8 mouse cellular contexts compared by ENCODE assay signal in genomic region chrX:48462754-48463507, GRCm38 (mm10). TPM values are rescaled to one million over a fixed set of nuclear protein-coding genes. Genes with fewer than 3 reads are reported as not detected.
DNase-seq lines count a peak whose midpoint lies in the region; ATAC-seq and TF ChIP-seq lines count a peak whose summit lies in the region.

TSS of gene Elf4 (minus strand) at chrX:48463132.

- peak within 1 kb of the TSS; percentile 32 to 60 (median 39) for H3K4me3 ChIP-seq in CH12.LX (replicated peaks in 1 of 3; ENCODE audit: low read depth in 2 of 3, low read length in 2 of 3, poor library complexity in 1 of 3)
- H3K4me3 ChIP-seq in bone marrow, adult 2 months (replicated peaks; ENCODE audit: control insufficient read depth, low read depth, low read length): peak within 1 kb of the TSS; percentile 56
- H3K4me3 ChIP-seq in forebrain, embryonic 11.5 days (ENCODE audit: low read depth, low read length): peak within 1 kb of the TSS; percentile 21
- peak within 1 kb of the TSS; percentile 34 for H3K4me3 ChIP-seq in lung, embryonic 14.5 days (ENCODE audit: low read depth, low read length)
- peak within 1 kb of the TSS; percentile 69 for H3K4me3 ChIP-seq in thymus, adult 2 months (ENCODE audit: control insufficient read depth, insufficient read depth, low read length)

- dilution Hi-C loops in CH12.LX (cut with MboI; ENCODE audit: extremely low pct_ligation_motif_present, extremely low pct_unique_long_range_greater_than_20kb, low sequenced_read_pairs): no loop called here

- no peak for TF ChIP-seq EP300 in CH12.LX (IDR thresholded peaks at IDR 0.05; ENCODE audit: low read length)

- peak; percentile 86 for ATAC-seq in forebrain, embryonic 11.5 days (replicated peaks; ENCODE audit: low FRiP score)
- peak; percentile 93 for ATAC-seq in lung, embryonic 14.5 days (ENCODE audit: insufficient read depth)
- peak; percentile 74 for ATAC-seq in neutrophil, adult 5-6 weeks (ENCODE audit: extremely low read depth, insufficient number of reproducible peaks, low FRiP score, poor library complexity, severe bottlenecking)

- intact Hi-C loops in heart, postnatal 14 days (cut with DNase I): loop anchor here (1.0 kb wide), 1 partner anchor 40 kb away; no protein-coding TSS in a partner anchor

- peak within 1 kb of the TSS; percentile 93 for H3K4me2 ChIP-seq in CH12.LX (ENCODE audit: insufficient read depth, low read depth, poor library complexity, severe bottlenecking)
- H3K4me2 ChIP-seq in forebrain, embryonic 11.5 days (ENCODE audit: low read depth, low read length, severe bottlenecking): peak within 1 kb of the TSS; percentile 53
- H3K4me2 ChIP-seq in lung, embryonic 14.5 days: peak within 1 kb of the TSS; percentile 63

- H3K27me3 ChIP-seq in CH12.LX (replicated peaks): no peaks in the 10 kb centered on the region
- no peaks in the 10 kb centered on the region for H3K27me3 ChIP-seq in forebrain, embryonic 11.5 days (ENCODE audit: control insufficient read depth, insufficient read depth, low read length)
- H3K27me3 ChIP-seq in lung, embryonic 14.5 days (ENCODE audit: insufficient read depth, low read length): no peaks in the 10 kb centered on the region
- H3K27me3 ChIP-seq in thymus, adult 2 months (ENCODE audit: control insufficient read depth, insufficient read depth, low read length): no peaks in the 10 kb centered on the region

- DNase-seq in CH12.LX (ENCODE audit: extremely low read depth): peak; percentile 33
- DNase-seq in forebrain, embryonic 11.5 days (ENCODE audit: low spot score): peak; percentile 87
- peak; percentile 79 to 85 for DNase-seq in heart, postnatal 14 days
- DNase-seq in kidney, postnatal 4 days: peak; percentile 79 to 82
- peak; percentile 87 for DNase-seq in lung, embryonic 14.5 days
- peak; percentile 73 for DNase-seq in thymus, adult 2 months

- H3K36me3 ChIP-seq in CH12.LX (replicated peaks in 1 of 2; ENCODE audit: control insufficient read depth in 1 of 2, insufficient read depth in 1 of 2, low read length in 1 of 2): no peaks in the 10 kb centered on the region
- H3K36me3 ChIP-seq in forebrain, embryonic 11.5 days (ENCODE audit: control insufficient read depth, insufficient read depth, low read length): no peaks in the 10 kb centered on the region
- H3K36me3 ChIP-seq in lung, embryonic 14.5 days (ENCODE audit: insufficient read depth): no peaks in the 10 kb centered on the region
- no peaks in the 10 kb centered on the region for H3K36me3 ChIP-seq in thymus, adult 2 months (ENCODE audit: control insufficient read depth, insufficient read depth, low read length)

- in situ Hi-C loops in CH12.LX (cut with MboI; ENCODE audit: low pct_ligation_motif_present, low pct_unique_long_range_greater_than_20kb, low sequenced_read_pairs): loop anchor here (5.0 kb wide), 1 partner anchor 41 kb away; no protein-coding TSS in a partner anchor

- no peak within 1 kb of the TSS for H3K27ac ChIP-seq in CH12.LX (ENCODE audit: insufficient read depth, low read depth)
- peak within 1 kb of the TSS; percentile 49 for H3K27ac ChIP-seq in bone marrow, adult 2 months (ENCODE audit: control insufficient read depth, insufficient read depth, low read depth, low read length, poor library complexity)
- H3K27ac ChIP-seq in forebrain, embryonic 11.5 days (ENCODE audit: low read depth, low read length): no peak within 1 kb of the TSS
- H3K27ac ChIP-seq in lung, embryonic 14.5 days (ENCODE audit: low read depth): no peak within 1 kb of the TSS
- no peak within 1 kb of the TSS for H3K27ac ChIP-seq in thymus, adult 2 months (ENCODE audit: control insufficient read depth, insufficient read depth, low read length)

- H3K79me2 ChIP-seq in CH12.LX (replicated peaks; ENCODE audit: control insufficient read depth, extremely low read depth, insufficient read depth, poor library complexity, severe bottlenecking): no peaks in the 10 kb centered on the region

- TF ChIP-seq POLR2A in CH12.LX (IDR thresholded peaks at IDR 0.05; ENCODE audit: low read depth, low read length): no peak
- no peak for TF ChIP-seq POLR2A in bone marrow, adult 2 months (IDR thresholded peaks at IDR 0.05; ENCODE audit: borderline replicate concordance, control insufficient read depth, low read depth, low read length)
- 0 out of 2 replicates have a peak, but pooled peaks have one; percentile 21 for TF ChIP-seq POLR2A in thymus, adult 2 months (IDR thresholded peaks at IDR 0.05; ENCODE audit: control insufficient read depth, extremely low read depth, insufficient read depth, low read length, poor library complexity)

- no peaks in the 10 kb centered on the region for H3K9me3 ChIP-seq in CH12.LX (replicated peaks; ENCODE audit: low read length)
- no peaks in the 10 kb centered on the region for H3K9me3 ChIP-seq in forebrain, embryonic 11.5 days (ENCODE audit: control insufficient read depth, low read length)
- H3K9me3 ChIP-seq in lung, embryonic 14.5 days (ENCODE audit: low read depth, low read length): no peaks in the 10 kb centered on the region

- peaks cover 2 to 9% of the 10 kb centered on the region in 2 experiments; a peak in 3 of 4 replicates for H3K4me1 ChIP-seq in CH12.LX (ENCODE audit: control insufficient read depth in 1 of 2, insufficient read depth in 2 of 2)
- H3K4me1 ChIP-seq in bone marrow, adult 2 months (ENCODE audit: control insufficient read depth, insufficient read depth, low read length): no peaks in the 10 kb centered on the region; the same call in 1 of the 2 replicates
- no peaks in the 10 kb centered on the region for H3K4me1 ChIP-seq in forebrain, embryonic 11.5 days (replicated peaks; ENCODE audit: control insufficient read depth, insufficient read depth, low read length)
- H3K4me1 ChIP-seq in lung, embryonic 14.5 days (ENCODE audit: insufficient read depth): no peaks in the 10 kb centered on the region
- H3K4me1 ChIP-seq in thymus, adult 2 months (replicated peaks; ENCODE audit: control insufficient read depth, insufficient read depth, low read length): peaks cover 10% of the 10 kb centered on the region

- WGBS in bone marrow, adult 2 months: 20% methylated on average over 38 of the region's 38 CpGs
- 22% methylated on average over 37 of the region's 38 CpGs for WGBS in forebrain, embryonic 11.5 days
- WGBS in lung, embryonic 14.5 days: 16% methylated on average over 34 of the region's 38 CpGs
- WGBS in thymus, adult 2 months: 10% methylated on average over 37 of the region's 38 CpGs

- peak within 1 kb of the TSS; percentile 61 for H3K9ac ChIP-seq in CH12.LX (ENCODE audit: insufficient read depth, low read depth)
- H3K9ac ChIP-seq in forebrain, embryonic 11.5 days (ENCODE audit: low read length): no peak within 1 kb of the TSS
- peak within 1 kb of the TSS; percentile 54 for H3K9ac ChIP-seq in lung, embryonic 14.5 days

- TF ChIP-seq RAD21 in CH12.LX (IDR thresholded peaks at IDR 0.05; ENCODE audit: low read depth, low read length): peak; percentile 64

- peak; percentile 32 to 87; a peak in 3 of 4 replicates for TF ChIP-seq CTCF in CH12.LX (conservative IDR thresholded peaks at IDR 0.05 in 1 of 2, IDR thresholded peaks at IDR 0.05 in 1 of 2; ENCODE audit: low read depth in 2 of 2, low read length in 2 of 2)
- peak; percentile 80 for TF ChIP-seq CTCF in bone marrow, adult 2 months (IDR thresholded peaks at IDR 0.05; ENCODE audit: control insufficient read depth, insufficient read depth, low read length)
- peak; percentile 93 for TF ChIP-seq CTCF in lung, embryonic 14.5 days (IDR thresholded peaks at IDR 0.05; ENCODE audit: low read depth)
- TF ChIP-seq CTCF in thymus, adult 2 months (IDR thresholded peaks at IDR 0.05; ENCODE audit: borderline replicate concordance, control insufficient read depth, extremely low read depth, insufficient read depth, low read length, poor library complexity): peak; percentile 92

TF ChIP-seq in CH12.LX, 34 proteins besides CTCF, POLR2A, EP300 and RAD21:
- no peak for TF ChIP-seq ETS1 (conservative IDR thresholded peaks at IDR 0.05; ENCODE audit: low read depth, low read length)
- peak; percentile 26; the same call in 1 of the 2 replicates for TF ChIP-seq NELFE (IDR thresholded peaks at IDR 0.05; ENCODE audit: low read depth, low read length)
- TF ChIP-seq ZKSCAN1 (IDR thresholded peaks at IDR 0.05; ENCODE audit: borderline replicate concordance, low read depth, low read length): no peak
- peak; percentile 69 for TF ChIP-seq SMC3 (IDR thresholded peaks at IDR 0.05; ENCODE audit: low read depth, low read length)
- no peak for TF ChIP-seq POLR2AphosphoS2 (IDR thresholded peaks at IDR 0.05; ENCODE audit: low read depth, low read length)
- TF ChIP-seq NRF1 (IDR thresholded peaks at IDR 0.05; ENCODE audit: low read depth, low read length): peak; percentile 58
- no peak for TF ChIP-seq UBTF (IDR thresholded peaks at IDR 0.05; ENCODE audit: low read depth, low read length)
- TF ChIP-seq BHLHE40 (IDR thresholded peaks at IDR 0.05; ENCODE audit: low read depth, low read length): peak; percentile 21; the same call in 1 of the 2 replicates
- peak; percentile 32; the same call in 1 of the 2 replicates for TF ChIP-seq MXI1 (IDR thresholded peaks at IDR 0.05; ENCODE audit: low read depth, low read length)
- TF ChIP-seq MEF2A (IDR thresholded peaks at IDR 0.05; ENCODE audit: borderline replicate concordance, low read depth, low read length): no peak; the same call in 1 of the 2 replicates
- TF ChIP-seq SIN3A (IDR thresholded peaks at IDR 0.05; ENCODE audit: low read length): 0 out of 2 replicates have a peak, but pooled peaks have one; percentile 7
- TF ChIP-seq JUND (conservative IDR thresholded peaks at IDR 0.05; ENCODE audit: low read depth, low read length): no peak
- no peak for TF ChIP-seq ZMIZ1 (IDR thresholded peaks at IDR 0.05; ENCODE audit: low read depth, low read length)
TF ChIP-seq in CH12.LX: peak in this region for 6.

RNA-seq across cellular contexts. Expression of gene Elf4, which starts in this region (rescaled TPM):
- total RNA-seq in CH12.LX (2012; rRNA removed) (4.8 and 5.3 TPM in 2 replicates), CH12.LX (2014; rRNA removed) (0.82 and 1.4 TPM in 2 replicates)
- polyA plus RNA-seq in CH12.LX (2012; ENCODE audit: insufficient read length, low read depth): 10.1 and 12.4 TPM in 2 replicates
- 12.4 and 20.4 TPM in 2 replicates for polyA plus RNA-seq in bone marrow, adult 2 months (2011; ENCODE audit: insufficient read depth, insufficient read length, low replicate concordance, missing spikeins)
- 2.7 and 3.2 TPM in 2 replicates for polyA plus RNA-seq in forebrain, embryonic 11.5 days (2014; fragmentation: Nextera tagmentation; extraction: Ambion mirVana)
- 10 to 100 TPM in 1 of 2 experiments, 1 to 10 TPM in 1; 8.4 to 12.3 TPM for total RNA-seq in heart, postnatal 14 days (2021)
- 9.6 and 10.5 TPM in 2 replicates for polyA plus RNA-seq in lung, embryonic 14.5 days (2014; fragmentation: Nextera tagmentation; extraction: Ambion mirVana)
- 45.7 and 46.6 TPM in 2 replicates for total RNA-seq in neutrophil, adult 5-6 weeks (2017)
- 90.5 and 92.3 TPM in 2 replicates for polyA plus RNA-seq in thymus, adult 2 months (2012; rRNA removed)

Comparison
In these comparisons a context has a peak if more than half of its experiments do, and no peak if none do; other contexts are left out.
1. DNase-seq: peak in every context shown above with its lines; median percentile 87 in forebrain, embryonic 11.5 days; 87 in lung, embryonic 14.5 days; 82 in heart, postnatal 14 days; 80 in kidney, postnatal 4 days; 73 in thymus, adult 2 months; 33 in CH12.LX.